In genomic region chr9:71611876-71612275, GRCm38 (mm10) we compare ENCODE assay signal across 12 mouse cellular contexts.
"Had no signal": no experiment of that assay in that cellular context is flagged by ENCODE, and none has a peak within 500 bp of the region (broad histone marks: within the 10 kb centered on the region; RNA-seq: fewer than 3 reads in every experiment).

No protein-coding gene starts in this region.

- H3K9me3 ChIP-seq: limb, embryonic 15.5 days; midbrain, embryonic 13.5 days; stomach, embryonic 15.5 days had no signal

- H3K4me2 ChIP-seq: limb, embryonic 15.5 days; midbrain, embryonic 13.5 days; stomach, embryonic 15.5 days had no signal

- H3K4me3 ChIP-seq: limb, embryonic 15.5 days; midbrain, embryonic 13.5 days; stomach, embryonic 15.5 days had no signal

- DNase-seq: kidney, adult 11 months; layer of hippocampus, adult 9-11 months; layer of hippocampus, postnatal 36 days; lung, adult 18-20 months; lung, postnatal 36 days; right cerebral cortex, postnatal 14 days; thymus, adult 2 months; thymus, postnatal 25 days had no signal

- H3K27ac ChIP-seq: limb, embryonic 15.5 days; liver, embryonic 14.5 days; midbrain, embryonic 13.5 days; stomach, embryonic 15.5 days had no signal

- H3K27me3 ChIP-seq: limb, embryonic 15.5 days; midbrain, embryonic 13.5 days; stomach, embryonic 15.5 days had no signal

- ATAC-seq: midbrain, embryonic 13.5 days had no signal

- H3K9ac ChIP-seq: limb, embryonic 15.5 days; liver, embryonic 14.5 days; midbrain, embryonic 13.5 days; stomach, embryonic 15.5 days had no signal

- H3K36me3 ChIP-seq: limb, embryonic 15.5 days; midbrain, embryonic 13.5 days; stomach, embryonic 15.5 days had no signal

- H3K4me1 ChIP-seq: midbrain, embryonic 13.5 days; stomach, embryonic 15.5 days had no signal
